8 mouse cellular contexts compared by ENCODE assay signal in genomic region chr10:62651961-62652360, GRCm38 (mm10). TPM values are rescaled to one million over a fixed set of nuclear protein-coding genes. Genes with fewer than 3 reads are reported as not detected.
DNase-seq lines count a peak whose midpoint lies in the region; ATAC-seq lines count a peak whose summit lies in the region.

No protein-coding gene starts in this region.

- H3K9me3 ChIP-seq in lung, embryonic 15.5 days, result no peaks in the 10 kb centered on the region
- no peaks in the 10 kb centered on the region for H3K9me3 ChIP-seq in embryonic facial prominence, embryonic 12.5 days
- no peaks in the 10 kb centered on the region for H3K9me3 ChIP-seq in intestine, embryonic 15.5 days
- no peaks in the 10 kb centered on the region for H3K9me3 ChIP-seq in neural tube, embryonic 13.5 days

- peak overlapping the region; percentile 81 for H3K4me3 ChIP-seq in lung, embryonic 15.5 days
- H3K4me3 ChIP-seq in embryonic facial prominence, embryonic 12.5 days, result peak overlapping the region; percentile 95
- peak overlapping the region; percentile 87 for H3K4me3 ChIP-seq in intestine, embryonic 15.5 days (replicated peaks)
- H3K4me3 ChIP-seq in neural tube, embryonic 13.5 days, result peak overlapping the region; percentile 89

- H3K27ac ChIP-seq in lung, embryonic 15.5 days, result peak overlapping the region; percentile 93
- peak overlapping the region; percentile 95 for H3K27ac ChIP-seq in embryonic facial prominence, embryonic 12.5 days
- H3K27ac ChIP-seq in intestine, embryonic 15.5 days, result peak overlapping the region; percentile 90
- H3K27ac ChIP-seq in neural tube, embryonic 13.5 days (replicated peaks), result peak overlapping the region; percentile 95

- peak overlapping the region; percentile 48 for H3K9ac ChIP-seq in lung, embryonic 15.5 days
- peak overlapping the region; percentile 44 for H3K9ac ChIP-seq in embryonic facial prominence, embryonic 12.5 days
- peak overlapping the region; percentile 28 for H3K9ac ChIP-seq in intestine, embryonic 15.5 days
- H3K9ac ChIP-seq in neural tube, embryonic 13.5 days, result peak overlapping the region; percentile 74

- peak overlapping the region; percentile 60 for H3K4me2 ChIP-seq in lung, embryonic 15.5 days
- H3K4me2 ChIP-seq in embryonic facial prominence, embryonic 12.5 days (replicated peaks), result peak overlapping the region; percentile 78
- peak overlapping the region; percentile 64 for H3K4me2 ChIP-seq in intestine, embryonic 15.5 days (replicated peaks)
- peak overlapping the region; percentile 64 for H3K4me2 ChIP-seq in neural tube, embryonic 13.5 days

- H3K27me3 ChIP-seq in lung, embryonic 15.5 days, result no peaks in the 10 kb centered on the region
- no peaks in the 10 kb centered on the region for H3K27me3 ChIP-seq in embryonic facial prominence, embryonic 12.5 days
- no peaks in the 10 kb centered on the region for H3K27me3 ChIP-seq in intestine, embryonic 15.5 days (replicated peaks)
- no peaks in the 10 kb centered on the region for H3K27me3 ChIP-seq in neural tube, embryonic 13.5 days

- no peak for ATAC-seq in lung, embryonic 15.5 days (ENCODE audit: borderline replicate concordance, extremely low read depth, low FRiP score, low TSS enrichment)
- no peak for ATAC-seq in embryonic facial prominence, embryonic 12.5 days (ENCODE audit: insufficient number of reproducible peaks, insufficient read depth, low FRiP score, low TSS enrichment)
- ATAC-seq in intestine, embryonic 15.5 days, result no peak
- no peak for ATAC-seq in neural tube, embryonic 13.5 days (ENCODE audit: low read depth)
- ATAC-seq in inflammation-experienced regulatory T-cells, adult 6 months, result no peak

- peaks cover 2% of the 10 kb centered on the region; the same call in 1 of the 2 replicates for H3K36me3 ChIP-seq in lung, embryonic 15.5 days
- H3K36me3 ChIP-seq in embryonic facial prominence, embryonic 12.5 days, result 0 out of 2 replicates have a peak, but pooled peaks cover 2% of the 10 kb centered on the region
- H3K36me3 ChIP-seq in intestine, embryonic 15.5 days, result no peaks in the 10 kb centered on the region
- H3K36me3 ChIP-seq in neural tube, embryonic 13.5 days, result peaks cover 2% of the 10 kb centered on the region

- WGBS in lung, embryonic 15.5 days, result 16% methylated on average over 3 of the region's 3 CpGs
- 17% methylated on average over 3 of the region's 3 CpGs for WGBS in embryonic facial prominence, embryonic 12.5 days
- WGBS in intestine, embryonic 15.5 days, result 20% methylated on average over 3 of the region's 3 CpGs
- WGBS in neural tube, embryonic 13.5 days, result 15% methylated on average over 3 of the region's 3 CpGs

- DNase-seq in lung, postnatal 4 days, result no peak
- DNase-seq in layer of hippocampus, adult 18-20 months (ENCODE audit: low spot score in 2 of 2), result no peak
- DNase-seq in spleen, adult 12 weeks (ENCODE audit: low spot score), result no peak

- H3K4me1 ChIP-seq in lung, embryonic 15.5 days, result peaks cover 13% of the 10 kb centered on the region; the same call in 1 of the 2 replicates
- H3K4me1 ChIP-seq in embryonic facial prominence, embryonic 12.5 days, result peaks cover 10% of the 10 kb centered on the region
- 0 out of 2 replicates have a peak, but pooled peaks cover 6% of the 10 kb centered on the region for H3K4me1 ChIP-seq in intestine, embryonic 15.5 days (replicated peaks)
- peaks cover 20% of the 10 kb centered on the region for H3K4me1 ChIP-seq in neural tube, embryonic 13.5 days (replicated peaks)

RNA-seq across cellular contexts. Expression of gene Ddx50, which starts 0.9 kb away (rescaled TPM):
- 119 and 126 TPM in 2 replicates for polyA plus RNA-seq in lung, embryonic 15.5 days (2015; fragmentation: Nextera tagmentation; extraction: Ambion mirVana)
- polyA plus RNA-seq in embryonic facial prominence, embryonic 12.5 days (2016; fragmentation: Nextera tagmentation; extraction: Ambion mirVana), result 171 and 176 TPM in 2 replicates
- polyA plus RNA-seq in intestine, embryonic 15.5 days (2015; fragmentation: Nextera tagmentation; extraction: Ambion mirVana), result 99.8 and 112 TPM in 2 replicates
- polyA plus RNA-seq in neural tube, embryonic 13.5 days (2015; fragmentation: Nextera tagmentation; extraction: Ambion mirVana), result 88.3 and 96.9 TPM in 2 replicates
- 10 to 100 TPM; 77.2 to 90.3 TPM for total RNA-seq in layer of hippocampus, adult 18-20 months (2021)
- polyA plus RNA-seq in inflammation-experienced regulatory T-cells, adult 6 months (2017; shearing (Covaris generic)), result 100 to 1,000 TPM in 2 of 3 experiments, 10 to 100 TPM in 1; 94.3 to 115 (median 103) TPM

RNA-seq across cellular contexts. Expression of gene Ddx21, which starts 49.9 kb away (rescaled TPM):
- 18.7 and 19.6 TPM in 2 replicates for polyA plus RNA-seq in lung, embryonic 15.5 days (2015; fragmentation: Nextera tagmentation; extraction: Ambion mirVana)
- 27.4 and 28.8 TPM in 2 replicates for polyA plus RNA-seq in embryonic facial prominence, embryonic 12.5 days (2016; fragmentation: Nextera tagmentation; extraction: Ambion mirVana)
- 21.6 and 22.1 TPM in 2 replicates for polyA plus RNA-seq in intestine, embryonic 15.5 days (2015; fragmentation: Nextera tagmentation; extraction: Ambion mirVana)
- 14.9 and 17.1 TPM in 2 replicates for polyA plus RNA-seq in neural tube, embryonic 13.5 days (2015; fragmentation: Nextera tagmentation; extraction: Ambion mirVana)
- total RNA-seq in layer of hippocampus, adult 18-20 months (2021), result 10 to 100 TPM; 18.3 to 22.7 TPM
- polyA plus RNA-seq in inflammation-experienced regulatory T-cells, adult 6 months (2017; shearing (Covaris generic)), result 10 to 100 TPM; 51.4 to 60.7 (median 54.9) TPM
